Mouse (Mus musculus) lung, adult 2 months (tissue): ENCODE data around the gene Lemd2. TPM values are rescaled to one million over a fixed set of nuclear protein-coding genes. Genes with fewer than 3 reads are reported as not detected.

Experiments
- DNase-seq: peaks from one replicate; pipeline ENCODE4 v3.0.0; 2022
- H3K4me1 ChIP-seq: fragments of 200-500 bp; 2 replicates; pipeline ENCODE4 v1.6.1; 2011; ENCODE audit warnings: low read length; ENCODE audit not compliant: control insufficient read depth, insufficient read depth
- H3K4me3 ChIP-seq: fragments of 200-500 bp; replicated peaks from 2 replicates; pipeline ENCODE3; 2011; ENCODE audit warnings: low read depth, mild to moderate bottlenecking, control low read depth, low read length; ENCODE audit errors: extremely low read depth
- CTCF ChIP-seq: fragments of 200-500 bp; IDR thresholded peaks from 2 replicates; pipeline ENCODE4 v1.5.1; 2011; ENCODE audit warnings: mild to moderate bottlenecking, low read length, control low read depth; ENCODE audit not compliant: insufficient read depth
- POLR2A ChIP-seq: fragments of 200-500 bp; IDR thresholded peaks from 2 replicates; pipeline ENCODE4 v1.6.1; 2011; ENCODE audit warnings: low read depth, mild to moderate bottlenecking, control low read depth, low read length, borderline replicate concordance; ENCODE audit errors: extremely low read depth
- WGBS: fragments of 180-500 bp; shearing (Covaris S2); methylation state at CpG from one replicate; pipeline ENCODE4 v1.1.7; 2018; 5-methylcytosine and 5-hydroxymethylcytosine counted together
- polyA plus RNA-seq: library from polyadenylated mRNA; depleted of rRNA; stranded (reverse); fragments of >200 nt; gene quantifications from 2 replicates; pipeline ENCODE4 v1.2.3, GENCODE M21; 2012

Lemd2 gene
- polyA plus RNA-seq, 1 experiment: 89.9 TPM

DNA sequence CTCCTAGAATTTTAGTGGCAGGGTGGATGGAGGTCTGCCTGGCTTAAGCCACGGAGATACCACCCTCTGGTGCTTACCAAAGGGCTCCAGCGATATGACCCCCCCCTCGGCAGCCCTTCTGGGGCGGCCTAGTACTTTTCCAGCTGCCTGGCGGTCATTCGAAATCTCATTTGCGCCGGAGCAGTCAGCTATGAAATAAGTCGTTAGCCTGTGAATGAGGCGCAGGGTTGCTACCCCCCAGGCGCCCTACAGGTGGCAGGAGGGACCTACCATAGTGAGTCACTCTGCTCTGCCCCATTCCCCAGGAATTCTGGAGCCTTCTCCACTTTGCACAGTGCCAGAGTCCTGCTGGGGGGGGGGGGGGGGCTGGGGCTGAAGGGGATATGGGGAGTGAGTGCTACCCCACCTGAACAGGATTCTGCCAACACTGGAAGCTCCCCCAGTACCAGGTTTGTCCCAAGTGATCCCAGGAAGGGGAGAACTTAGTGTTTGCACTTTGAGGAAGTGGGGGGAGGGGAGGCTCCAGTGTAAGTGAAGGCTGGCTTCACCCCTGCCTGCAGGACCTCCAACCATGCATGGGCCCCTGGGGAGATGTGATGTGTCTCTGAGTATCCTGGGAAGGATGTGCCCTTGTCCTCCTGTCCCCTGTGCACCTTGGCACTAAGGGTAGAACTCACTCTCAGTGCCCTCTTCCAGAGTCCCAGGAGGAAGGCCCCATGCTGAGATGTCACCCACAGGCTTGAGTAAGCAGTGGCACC is 8.7 kb upstream of the Lemd2 start:
- 17% methylated on average over 11 of the region's 11 CpGs for WGBS
- peak; percentile 68 for TF ChIP-seq CTCF
- TF ChIP-seq POLR2A: no peak
- Histone ChIP-seq H3K4me1 (no peaks in the 10 kb centered on the region), H3K4me3 (no peak overlapping the region)
- peak; percentile 44 for DNase-seq

DNA sequence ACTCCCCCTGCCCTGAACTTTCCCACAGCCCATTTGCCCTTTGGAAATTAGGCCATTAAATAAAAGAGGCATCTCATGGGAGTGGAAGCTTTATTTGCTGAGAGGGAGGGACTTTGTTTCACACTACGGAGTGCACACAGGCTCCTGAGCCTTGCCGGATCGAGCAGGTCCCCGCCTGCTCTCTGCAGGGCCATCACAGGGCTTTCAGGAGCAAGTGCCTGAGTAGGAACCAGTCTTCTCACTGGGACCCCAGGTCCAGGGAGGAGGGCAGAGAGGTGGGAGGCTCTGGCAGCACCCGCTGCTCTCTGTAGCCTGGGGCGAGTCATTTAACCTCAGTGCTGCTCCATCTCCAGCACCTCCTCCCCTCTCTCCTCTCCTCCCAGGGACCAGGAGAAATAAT is 7.7 kb upstream of the Lemd2 start:
- no peak overlapping the region for H3K4me3 ChIP-seq
- TF ChIP-seq POLR2A (no peak), CTCF (no peak)
- H3K4me1 ChIP-seq: no peaks in the 10 kb centered on the region
- 55% methylated on average over 6 of the region's 6 CpGs for WGBS
- DNase-seq: no peak

DNA sequence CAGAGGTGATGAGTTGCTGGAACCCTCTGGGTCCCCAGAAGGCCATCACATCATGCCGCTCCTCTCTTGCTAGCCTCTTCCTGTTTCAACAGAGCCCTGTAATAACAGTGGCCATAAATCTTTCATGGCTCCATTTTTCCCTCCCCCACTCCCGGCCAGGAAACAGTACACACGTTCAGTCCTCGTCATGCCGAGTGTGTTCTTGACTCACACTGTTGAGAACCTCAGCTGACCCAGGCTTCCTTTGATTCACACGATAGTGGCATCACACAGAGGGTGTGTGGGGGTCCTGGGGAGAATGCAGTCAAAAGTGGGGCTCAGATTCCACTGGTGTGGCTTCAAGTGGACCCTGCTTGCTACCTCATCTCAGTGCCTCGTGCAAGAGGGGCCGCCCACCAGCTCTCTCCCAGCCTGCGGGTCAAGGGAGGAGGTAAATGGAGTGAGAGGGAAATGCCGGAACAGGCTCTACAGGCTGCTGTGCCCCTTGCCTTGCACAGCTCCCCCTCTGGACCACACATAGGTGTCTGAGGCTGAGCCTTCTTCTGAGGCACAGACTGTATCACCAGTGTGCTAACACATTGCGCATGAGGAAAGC is 2.9 kb upstream of the Lemd2 start:
- 28% methylated on average over 11 of the region's 11 CpGs for WGBS
- Histone ChIP-seq H3K4me1 (0 out of 2 replicates have a peak, but pooled peaks cover 3% of the 10 kb centered on the region), H3K4me3 (no peak overlapping the region)
- DNase-seq: no peak
- no peak for TF ChIP-seq POLR2A
- no peak for TF ChIP-seq CTCF

DNA sequence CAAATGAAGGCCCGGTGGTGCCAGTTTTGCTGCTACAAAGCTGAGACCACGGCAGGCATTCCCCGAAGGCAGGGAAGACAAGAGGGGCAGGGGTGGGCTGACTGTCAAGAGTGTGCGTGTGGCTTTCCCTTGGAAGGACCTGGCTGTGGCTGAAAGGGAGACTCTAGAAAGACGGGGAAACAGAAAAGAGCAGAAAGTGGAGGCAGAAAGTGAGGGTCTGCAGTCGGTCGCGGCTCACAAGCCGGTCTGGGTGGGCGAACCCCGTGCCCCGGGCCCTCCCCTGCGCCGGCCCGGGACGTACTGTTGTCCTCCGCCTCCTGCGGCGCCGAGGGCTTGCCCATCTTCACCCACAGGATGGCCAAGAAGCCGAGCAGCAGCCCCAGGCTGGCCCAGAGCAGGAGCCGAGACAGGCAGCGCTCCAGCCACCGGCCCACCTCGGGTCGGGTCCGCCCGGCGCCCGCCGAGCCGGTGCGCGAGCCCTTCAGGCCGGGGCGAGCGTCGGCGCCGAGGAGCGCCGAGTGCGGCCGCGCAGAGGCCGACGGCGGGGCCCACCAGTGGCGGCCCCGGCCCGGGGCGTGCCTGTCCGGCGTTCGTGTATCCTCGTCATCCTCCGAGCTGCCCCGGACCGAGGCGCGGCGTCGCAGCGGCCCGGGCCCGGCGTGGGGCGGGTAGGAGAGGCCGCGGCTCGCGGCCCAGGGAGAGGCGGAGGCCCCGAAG is 753 bp downstream of the Lemd2 start:
- Histone ChIP-seq H3K4me1 (0 out of 2 replicates have a peak, but pooled peaks cover 3% of the 10 kb centered on the region), H3K4me3 (peak overlapping the region; percentile 99)
- DNase-seq: peak; percentile 27
- under 1% methylated on average over 74 of the region's 74 CpGs for WGBS
- TF ChIP-seq CTCF: no peak
- TF ChIP-seq POLR2A: no peak

DNA sequence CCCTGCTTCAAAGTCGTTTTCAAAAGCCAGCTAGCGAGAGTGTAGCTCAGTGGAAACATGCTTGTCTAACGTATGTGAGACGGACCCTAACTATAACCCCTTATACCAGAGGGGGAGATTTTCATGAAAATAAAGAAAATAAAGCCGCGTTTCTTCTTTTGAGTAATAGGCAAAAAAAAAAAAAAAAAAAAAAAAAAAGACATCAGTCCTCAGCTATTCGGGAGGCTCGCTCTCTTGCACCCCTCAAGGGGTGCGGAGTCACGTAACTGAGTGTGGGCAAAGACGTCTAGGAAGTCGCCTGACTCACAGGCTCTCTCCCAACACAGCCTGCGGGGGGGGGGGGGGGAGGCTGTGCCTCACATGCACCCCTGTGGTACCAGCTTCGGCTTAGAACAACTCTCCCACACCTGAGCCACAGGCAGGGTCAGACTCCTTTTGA is 1.3 kb downstream of the Lemd2 start:
- no peak for DNase-seq
- no peak for TF ChIP-seq POLR2A
- TF ChIP-seq CTCF: no peak
- 35% methylated on average over 14 of the region's 14 CpGs for WGBS

DNA sequence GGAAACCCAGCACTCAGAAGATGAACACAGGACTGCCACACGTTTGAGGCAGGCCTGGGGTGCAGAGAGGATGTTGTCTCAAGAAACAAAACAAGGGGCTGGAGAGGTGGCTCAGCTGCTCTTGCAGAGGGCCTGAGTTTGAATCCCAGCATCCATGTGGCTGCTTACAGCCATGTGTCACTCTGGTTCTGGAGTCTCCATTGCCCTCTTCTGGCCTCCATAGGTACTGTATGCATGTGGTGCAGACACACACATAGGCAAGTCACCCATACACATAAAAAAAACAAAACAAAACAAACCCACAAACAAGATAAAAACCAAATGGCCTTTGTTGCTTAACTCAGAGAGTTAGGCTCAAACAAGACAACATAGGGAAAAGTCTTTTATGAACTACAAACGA is 2.3 kb downstream of the Lemd2 start:
- no peak for DNase-seq
- TF ChIP-seq CTCF (0 out of 2 replicates have a peak, but pooled peaks have one; percentile 15), POLR2A (no peak)
- Histone ChIP-seq H3K4me1 (0 out of 2 replicates have a peak, but pooled peaks cover 3% of the 10 kb centered on the region), H3K4me3 (no peak overlapping the region)
- WGBS: 93% methylated on average over 2 of the region's 2 CpGs

More for the DNA sequence above, 1.3 kb downstream of the Lemd2 start:
- 0 out of 2 replicates have a peak, but pooled peaks cover 3% of the 10 kb centered on the region for H3K4me1 ChIP-seq
- peak overlapping the region; percentile 99 for H3K4me3 ChIP-seq

DNA sequence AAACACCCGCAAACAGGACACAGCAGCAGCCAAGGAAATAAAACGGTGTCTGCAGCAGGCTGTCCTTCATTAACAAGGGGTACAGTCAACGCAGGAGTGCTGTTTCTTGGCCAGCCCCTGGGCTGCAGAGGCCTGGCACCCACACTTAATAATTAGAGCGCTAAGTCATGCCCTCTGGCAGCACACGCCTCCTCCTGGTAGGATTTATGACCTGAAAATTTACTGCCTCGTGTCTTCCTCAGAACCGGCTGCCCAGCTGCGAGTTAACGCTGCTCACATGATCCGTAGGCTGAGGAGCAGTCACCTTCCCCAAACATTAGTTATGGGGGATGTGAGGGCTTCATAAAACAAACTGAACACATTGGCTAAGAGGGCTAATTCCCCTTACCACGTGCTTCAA is 3.5 kb downstream of the Lemd2 start:
- WGBS: 66% methylated on average over 11 of the region's 11 CpGs
- Histone ChIP-seq H3K4me1 (0 out of 2 replicates have a peak, but pooled peaks cover 3% of the 10 kb centered on the region), H3K4me3 (no peak overlapping the region)
- no peak for TF ChIP-seq CTCF
- TF ChIP-seq POLR2A: no peak
- DNase-seq: no peak

DNA sequence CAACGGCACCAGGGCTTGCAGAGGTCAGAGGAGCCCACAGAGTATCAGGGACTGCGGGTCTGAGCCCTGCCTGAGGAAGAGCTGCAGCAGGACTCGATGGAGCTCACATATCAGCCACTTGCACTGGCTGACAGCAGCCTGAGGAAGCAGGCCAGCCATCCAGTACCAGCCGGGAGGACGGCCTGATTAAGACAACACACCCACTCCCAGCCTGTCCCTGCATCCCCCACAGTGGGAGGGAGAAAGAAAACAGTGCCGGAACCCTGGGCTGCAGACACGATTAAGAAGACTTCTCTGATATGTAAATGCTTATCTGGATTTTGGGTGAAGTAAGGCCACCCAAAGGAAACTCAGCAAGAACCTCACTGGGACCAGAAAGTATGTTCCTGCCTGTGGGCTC is 4.4 kb downstream of the Lemd2 start:
- H3K4me3 ChIP-seq: no peak overlapping the region
- no peak for TF ChIP-seq POLR2A
- no peak for TF ChIP-seq CTCF
- DNase-seq: no peak
- 0 out of 2 replicates have a peak, but pooled peaks cover 3% of the 10 kb centered on the region for H3K4me1 ChIP-seq
- whole genome bisulfite sequencing: 79% methylated on average over 7 of the region's 7 CpGs

DNA sequence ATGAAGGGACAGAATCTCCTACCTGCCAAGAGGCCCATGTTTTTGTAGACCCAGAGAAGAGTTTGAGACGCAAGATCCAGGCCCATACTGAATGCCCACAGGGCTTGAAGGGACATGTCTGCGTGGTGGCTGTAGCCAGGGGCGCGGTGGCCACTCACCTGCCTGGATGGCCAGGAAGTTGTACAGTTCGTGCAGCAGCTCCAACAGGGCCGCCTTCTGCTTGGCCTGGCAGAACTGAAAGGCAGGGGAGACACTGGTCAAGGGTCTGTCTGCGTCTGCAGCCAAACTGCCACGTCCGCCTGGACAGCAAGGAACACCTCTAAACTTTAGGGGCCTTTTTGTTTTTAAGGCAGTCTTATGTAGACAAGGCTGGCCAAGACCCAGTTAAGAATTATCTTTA is 5.1 kb downstream of the Lemd2 start:
- H3K4me1 ChIP-seq: peaks cover 3% of the 10 kb centered on the region; the same call in 1 of the 2 replicates
- WGBS: 94% methylated on average over 9 of the region's 9 CpGs
- no peak for DNase-seq
- no peak for TF ChIP-seq CTCF
- H3K4me3 ChIP-seq: no peak overlapping the region
